ENCODE assay signal across 17 mouse cellular contexts in genomic region chr14:119027675-119028253, GRCm38 (mm10).
A peak's percentile ranks its signal among the peaks of the same experiment; 100 is the strongest.
DNase-seq lines count a peak whose midpoint lies in the region; ATAC-seq and TF ChIP-seq lines count a peak whose summit lies in the region.
"Had no signal": no experiment of that assay in that cellular context is flagged by ENCODE, and none has a peak within 500 bp of the region (broad histone marks: within the 10 kb centered on the region; RNA-seq: fewer than 3 reads in every experiment).

No protein-coding gene starts in this region.

- peak overlapping the region; percentile 36; the same call in 1 of the 2 replicates for H3K27ac ChIP-seq in layer of hippocampus, adult 2 months
- H3K27ac ChIP-seq in hindbrain, embryonic 12.5 days: no peak overlapping the region
- H3K27ac ChIP-seq: forebrain, embryonic 10.5 days; hindbrain, embryonic 10.5 days; hindbrain, embryonic 14.5 days; hindbrain, postnatal 0 days had no signal

- H3K4me1 ChIP-seq in hindbrain, embryonic 12.5 days: no peaks in the 10 kb centered on the region
- H3K4me1 ChIP-seq: forebrain, embryonic 10.5 days; hindbrain, embryonic 10.5 days had no signal

- peak; percentile 27 for DNase-seq in adrenal gland, adult 2 months
- DNase-seq in adrenal gland, postnatal 14 days: no peak
- DNase-seq in layer of hippocampus, adult 2 months (ENCODE audit: low spot score in 2 of 2): no peak
- no peak for DNase-seq in layer of hippocampus, postnatal 36 days
- DNase-seq in Muller cell, postnatal 12 days (ENCODE audit: inconsistent ontology term): peak; percentile 76
- DNase-seq in brain, adult 2 months (ENCODE audit: low read depth, low spot score): peak; percentile 45
- no peak for DNase-seq in left cerebral cortex, postnatal 4 days

- TF ChIP-seq CTCF in layer of hippocampus, adult 2 months (conservative IDR thresholded peaks at IDR 0.05): no peak

- H3K36me3 ChIP-seq in hindbrain, embryonic 12.5 days: peaks cover 27% of the 10 kb centered on the region
- H3K36me3 ChIP-seq: G1E had no signal

- intact Hi-C loops in left cerebral cortex, postnatal 4 days (cut with DNase I): no loop called here

- no peak overlapping the region for H3K4me2 ChIP-seq in hindbrain, embryonic 12.5 days (replicated peaks)
- H3K4me2 ChIP-seq: heart, embryonic 11.5 days; hindbrain, embryonic 14.5 days had no signal

- no peak for ATAC-seq in hindbrain, embryonic 12.5 days (ENCODE audit: low FRiP score)
- ATAC-seq: intestine, postnatal 0 days had no signal

- WGBS in hindbrain, embryonic 12.5 days: 74% methylated on average over 1 of the region's 2 CpGs

- H3K4me3 ChIP-seq in layer of hippocampus, adult 2 months: no peak overlapping the region
- no peak overlapping the region for H3K4me3 ChIP-seq in hindbrain, embryonic 12.5 days
- H3K4me3 ChIP-seq: forebrain, embryonic 10.5 days; hindbrain, embryonic 10.5 days had no signal

- H3K27me3 ChIP-seq in hindbrain, embryonic 12.5 days: no peaks in the 10 kb centered on the region
- H3K27me3 ChIP-seq: CH12.LX had no signal

- no peak overlapping the region for H3K9ac ChIP-seq in hindbrain, embryonic 12.5 days
- H3K9ac ChIP-seq: forebrain, postnatal 0 days; hindbrain, embryonic 14.5 days had no signal

- no peaks in the 10 kb centered on the region for H3K9me3 ChIP-seq in hindbrain, embryonic 12.5 days (replicated peaks)
- H3K9me3 ChIP-seq: forebrain, embryonic 10.5 days; G1E; hindbrain, embryonic 10.5 days had no signal

Comparison
In these comparisons a context has a peak if more than half of its experiments do, and no peak if none do; other contexts are left out.
1. DNase-seq: peak in adrenal gland, adult 2 months (single experiment), Muller cell, postnatal 12 days (single experiment) and brain, adult 2 months (single experiment); none in adrenal gland, postnatal 14 days (single experiment), layer of hippocampus, adult 2 months (0 of 2), layer of hippocampus, postnatal 36 days (0 of 2) and left cerebral cortex, postnatal 4 days (single experiment).